Mouse (Mus musculus): ENCODE data around the gene Lztfl1.
"Not testable (repeated sequence)": the region's sequence is repeated elsewhere in the genome, so short reads cannot be mapped to it uniquely, and the experiment has no call there.

Gene Lztfl1

DNA sequence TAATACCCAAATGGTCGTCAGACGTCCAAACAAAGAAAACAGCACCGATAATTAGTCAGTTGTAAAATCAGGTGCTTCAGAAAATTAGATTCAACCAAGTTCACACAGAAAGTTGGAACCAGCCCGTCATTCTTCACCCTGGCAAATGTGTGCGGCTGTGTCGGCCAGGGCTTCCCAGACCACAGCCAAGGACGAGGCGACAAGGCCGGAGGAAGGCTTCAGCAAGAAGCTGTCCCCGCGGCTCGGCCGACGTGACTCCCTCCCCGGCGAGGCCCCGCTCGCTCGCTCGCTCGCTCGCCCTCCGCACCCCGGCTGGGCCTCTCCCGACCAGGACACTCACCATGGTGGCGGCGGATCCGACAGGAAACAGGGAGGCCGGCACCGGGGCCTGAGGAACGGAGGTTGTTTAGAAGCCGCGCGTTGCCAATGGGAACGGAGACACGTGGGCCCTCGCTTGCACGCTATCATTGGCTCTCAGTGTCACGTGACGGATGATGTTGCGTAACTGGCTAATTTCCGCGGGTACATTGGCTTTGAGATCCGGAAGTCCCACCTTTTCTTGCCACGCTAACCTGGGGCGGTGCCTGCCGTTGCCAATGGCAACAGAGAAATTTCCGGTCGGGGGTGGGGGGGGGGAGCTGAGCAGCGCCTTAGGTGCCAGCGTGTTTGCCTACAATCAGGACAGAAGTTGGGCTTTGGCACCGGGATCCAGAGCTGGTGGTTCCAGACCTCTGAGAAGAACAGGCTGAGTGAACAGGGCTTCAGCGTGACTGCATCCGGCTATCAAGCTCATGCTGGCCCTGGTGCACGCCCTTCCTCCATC is at the start of gene Lztfl1:
Lztfl1 (minus strand) TSS at position 512 of the 823 bp plus-strand sequence.
- in situ Hi-C loops (cut with MboI, MseI), result loop anchor here (10.0 kb wide), 1 partner anchor 47 kb away; no protein-coding TSS in a partner anchor

DNA sequence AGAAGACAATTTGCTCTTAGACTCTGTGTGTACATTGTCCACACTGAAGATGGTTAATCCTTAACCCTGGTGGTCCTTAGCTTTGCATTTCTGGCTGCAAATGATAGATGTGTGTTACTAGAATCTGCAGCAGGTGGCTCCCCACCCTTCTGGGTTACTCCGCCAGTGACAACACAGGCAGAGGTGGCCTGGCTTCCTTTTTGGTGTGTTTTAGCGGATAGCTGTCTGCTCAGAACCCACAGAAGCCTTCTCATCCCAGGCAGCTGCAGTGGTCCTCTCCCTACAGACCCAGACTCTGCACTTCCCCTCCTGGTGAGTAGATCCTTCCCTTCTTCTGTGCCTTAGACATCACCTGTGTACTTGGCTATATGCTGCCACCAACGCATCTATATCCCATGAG is 49.5 kb upstream of the Lztfl1 start:
- in situ Hi-C loops (cut with MboI, MseI), result loop anchor here (5.0 to 10.0 kb wide), 3 partner anchors 35 to 1542 kb away; partner anchors contain the start of gene Lztfl1

GRCm38 (mm10) chr9:123763771-123764170 is 46.3 kb upstream of the Lztfl1 start:
- in situ Hi-C loops (cut with MboI, MseI), result loop anchor here (10.0 kb wide), 2 partner anchors 49 to 1539 kb away; partner anchors contain the start of gene Lztfl1

GRCm38 (mm10) chr9:123762886-123763285 is 45.4 kb upstream of the Lztfl1 start:
- in situ Hi-C loops (cut with MboI, MseI), result loop anchor here (10.0 kb wide), 2 partner anchors 48 to 1538 kb away; partner anchors contain the start of gene Lztfl1

DNA sequence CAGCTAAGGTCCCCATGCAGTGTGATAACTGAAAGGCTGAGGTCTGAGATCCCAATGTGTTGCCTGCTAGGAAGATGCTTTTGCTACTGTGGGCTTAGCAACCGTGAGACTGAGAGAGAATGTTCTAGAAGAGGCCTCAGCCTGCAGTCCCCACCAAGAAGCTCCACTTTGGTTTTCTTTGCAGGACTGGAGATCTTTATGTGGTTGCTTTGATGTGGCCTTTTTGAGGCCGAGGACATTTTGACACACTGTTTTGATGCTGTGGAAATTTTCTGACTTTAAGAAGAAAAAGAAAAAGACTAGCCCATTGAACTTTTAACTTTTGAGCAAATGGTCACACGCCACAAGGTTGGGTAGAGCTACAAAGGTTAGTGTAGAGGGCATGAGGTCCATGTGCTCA is 43.3 kb upstream of the Lztfl1 start:
- in situ Hi-C loops (cut with MboI, MseI), result loop anchor here (10.0 kb wide), 2 partner anchors 46 to 1536 kb away; partner anchors contain the start of gene Lztfl1

- in situ Hi-C loops (cut with MboI, MseI), result no loop called here
Observed at GRCm38 (mm10) chr9:123758645-123759044, 41.1 kb upstream of the Lztfl1 start.

DNA sequence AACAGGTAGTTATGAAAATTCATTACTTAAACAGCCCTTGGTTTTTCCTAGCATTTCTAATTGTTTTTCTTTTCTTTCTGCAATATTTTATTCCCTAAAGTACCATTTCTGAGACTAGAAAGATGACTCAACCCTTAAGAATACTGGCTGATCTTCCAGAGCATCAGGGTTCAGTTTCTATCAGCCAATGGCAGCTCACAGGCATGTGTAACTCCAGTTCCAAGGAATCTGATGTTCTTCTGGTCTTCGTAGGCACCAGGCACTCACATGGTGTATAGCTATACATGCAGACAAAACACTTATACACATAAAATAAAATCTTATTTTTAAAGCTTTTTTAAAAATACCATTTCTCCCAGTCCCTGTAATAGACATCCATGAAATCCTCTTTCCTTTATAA is 40.7 kb upstream of the Lztfl1 start:
- in situ Hi-C loops (cut with MboI, MseI), result no loop called here

DNA sequence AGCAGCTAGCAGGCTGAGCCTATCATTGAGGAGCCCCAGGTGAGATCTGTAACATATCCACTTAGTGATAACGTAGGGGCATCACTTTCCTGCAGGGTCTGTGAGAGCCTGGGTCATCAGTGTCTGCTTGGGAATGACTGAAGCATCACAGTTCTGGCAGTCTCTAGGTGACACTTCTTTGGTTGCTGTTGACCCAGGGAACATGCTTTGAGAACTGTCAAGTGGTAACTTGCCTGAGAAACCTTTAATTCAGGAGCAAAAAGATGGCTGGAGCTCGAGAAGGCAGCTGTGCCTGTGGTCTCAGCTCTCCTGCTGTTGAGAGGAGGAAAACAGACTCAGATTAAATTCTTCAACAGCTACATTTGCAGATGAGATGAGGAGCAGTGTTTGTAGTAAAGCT is 39.8 kb upstream of the Lztfl1 start:
- in situ Hi-C loops (cut with MboI, MseI), result no loop called here

GRCm38 (mm10) chr9:123756752-123757151 is 39.3 kb upstream of the Lztfl1 start:
- in situ Hi-C loops (cut with MboI, MseI), result no loop called here

GRCm38 (mm10) chr9:123754333-123754732 is 36.8 kb upstream of the Lztfl1 start:
- in situ Hi-C loops (cut with MboI, MseI), result no loop called here

DNA sequence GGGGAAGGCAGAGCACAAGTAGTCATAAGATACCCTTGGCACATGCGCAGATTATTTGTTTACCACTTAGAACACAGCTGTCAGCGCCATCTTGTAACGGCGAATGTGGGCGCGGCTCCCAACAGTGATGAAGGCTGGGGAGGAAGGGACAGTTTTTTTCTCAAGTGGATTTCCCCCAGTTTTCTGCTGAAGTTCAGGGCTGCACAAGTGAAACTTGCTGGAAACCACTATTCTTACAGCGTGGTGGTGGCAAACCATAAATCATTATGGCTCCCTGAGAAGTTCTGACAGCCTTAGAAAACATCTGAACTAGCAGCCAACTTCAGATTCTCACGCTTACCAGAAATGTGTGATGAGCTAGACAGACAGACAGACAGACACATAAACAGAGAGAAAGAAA is 32.2 kb upstream of the Lztfl1 start:
- in situ Hi-C loops (cut with MboI, MseI), result not testable (repeated sequence)

DNA sequence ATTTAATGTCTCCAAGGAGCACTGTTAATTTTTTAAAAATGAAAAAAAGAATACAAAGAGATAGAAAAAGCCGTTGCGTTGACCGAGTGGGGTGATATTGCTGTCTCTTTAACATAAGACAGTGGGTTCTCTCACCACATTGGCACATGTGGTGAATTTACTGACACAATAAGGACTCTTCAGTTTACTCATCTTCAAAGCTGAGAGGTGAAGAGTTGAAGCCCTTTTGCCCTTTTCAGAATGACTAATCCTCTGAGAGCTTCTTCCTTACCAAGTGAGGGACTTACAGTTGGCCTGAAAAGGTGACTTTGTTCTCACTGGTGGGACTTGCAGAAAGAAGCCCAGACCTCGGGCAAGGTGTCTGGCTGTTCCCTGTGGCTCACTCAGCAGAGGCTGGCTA is 23.3 kb upstream of the Lztfl1 start:
- in situ Hi-C loops (cut with MboI, MseI), result no loop called here

DNA sequence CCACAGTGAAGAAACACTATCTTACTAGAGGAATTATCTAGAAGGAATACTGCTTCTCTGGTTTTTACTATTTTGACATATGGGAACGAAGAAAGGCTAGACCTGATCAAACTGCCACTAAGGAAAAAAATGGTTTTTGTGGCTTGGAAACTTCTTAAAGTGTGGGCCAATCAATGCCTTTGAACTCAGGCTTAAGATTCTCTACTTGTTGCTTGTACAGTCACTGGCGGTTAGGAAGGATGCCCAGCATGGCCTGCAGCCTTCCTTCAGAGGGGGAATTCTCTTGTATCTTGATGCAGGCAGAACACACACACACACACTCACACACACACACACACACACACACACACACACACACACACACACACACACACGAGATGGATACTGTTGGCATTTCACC is 16.6 kb upstream of the Lztfl1 start:
- in situ Hi-C loops (cut with MboI, MseI), result loop anchor here (5.0 kb wide), 1 partner anchor 33 kb away; no protein-coding TSS in a partner anchor

DNA sequence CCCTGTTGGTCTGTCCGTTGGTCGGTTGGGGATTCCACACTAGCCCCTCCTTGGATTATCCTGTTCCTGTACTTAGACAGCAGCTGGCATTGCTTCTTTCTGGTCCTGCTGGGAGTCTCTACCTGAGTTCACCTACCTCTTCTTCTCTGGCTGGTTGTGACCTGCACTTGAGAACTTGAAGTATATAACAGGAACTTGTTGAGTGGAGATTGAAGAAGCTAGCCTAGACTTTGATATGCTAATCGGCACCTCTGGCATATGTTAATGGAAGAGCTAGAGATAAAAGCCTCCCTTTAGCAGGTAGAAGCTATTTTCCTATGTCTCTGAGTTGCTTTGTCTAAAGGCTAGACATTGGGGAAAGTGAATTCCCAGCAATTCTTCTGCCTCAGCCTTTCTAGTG is 13.8 kb upstream of the Lztfl1 start:
- in situ Hi-C loops (cut with MboI, MseI), result loop anchor here (5.0 kb wide), 1 partner anchor 36 kb away; no protein-coding TSS in a partner anchor

- in situ Hi-C loops (cut with MboI, MseI), result loop anchor here (5.0 to 10.0 kb wide), 4 partner anchors 61 to 1088 kb away; no protein-coding TSS in a partner anchor
Observed at GRCm38 (mm10) chr9:123722737-123723493, 5.4 kb upstream of the Lztfl1 start.

DNA sequence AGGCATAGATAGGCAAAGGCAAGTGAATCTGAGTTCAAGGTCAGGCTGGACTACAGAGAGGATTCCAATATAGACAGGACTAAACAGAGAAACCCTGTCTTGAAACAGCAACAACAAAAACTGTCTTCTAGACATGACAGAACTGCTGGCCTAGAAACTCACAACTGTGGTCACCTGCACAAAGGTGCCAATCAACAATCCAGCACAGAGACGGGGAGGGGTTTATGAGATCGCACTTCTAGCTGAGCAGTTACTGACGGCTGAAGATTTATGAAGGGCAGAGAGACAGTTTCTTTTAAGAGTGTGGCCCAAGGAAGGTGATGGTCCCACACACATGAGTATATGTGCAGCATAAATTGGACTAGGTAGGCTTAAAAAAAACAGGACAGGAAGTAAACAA is 1.2 kb downstream of the Lztfl1 start:
- in situ Hi-C loops (cut with MboI, MseI), result loop anchor here (10.0 kb wide), 1 partner anchor 48 kb away; no protein-coding TSS in a partner anchor

DNA sequence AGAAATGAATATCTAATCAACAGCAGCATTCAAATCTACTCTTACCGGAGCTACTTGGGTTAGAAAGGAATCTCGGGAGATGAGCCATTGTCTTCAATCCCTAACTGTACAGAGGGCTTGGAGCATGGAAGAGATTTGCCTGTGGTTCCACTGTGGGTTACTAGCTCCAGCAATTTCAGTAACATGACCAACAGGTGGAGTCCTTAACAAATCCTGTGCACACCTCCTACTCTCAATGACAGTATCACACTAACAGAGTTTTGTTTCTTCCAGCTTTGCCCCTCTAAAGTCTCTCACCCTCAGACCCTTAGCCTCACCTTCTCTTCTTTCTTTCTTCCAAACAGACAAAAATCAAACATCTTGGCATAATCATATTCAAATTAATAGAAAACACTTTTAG is 4.4 kb downstream of the Lztfl1 start:
- in situ Hi-C loops (cut with MboI, MseI), result loop anchor here (10.0 kb wide), 1 partner anchor 52 kb away; no protein-coding TSS in a partner anchor

DNA sequence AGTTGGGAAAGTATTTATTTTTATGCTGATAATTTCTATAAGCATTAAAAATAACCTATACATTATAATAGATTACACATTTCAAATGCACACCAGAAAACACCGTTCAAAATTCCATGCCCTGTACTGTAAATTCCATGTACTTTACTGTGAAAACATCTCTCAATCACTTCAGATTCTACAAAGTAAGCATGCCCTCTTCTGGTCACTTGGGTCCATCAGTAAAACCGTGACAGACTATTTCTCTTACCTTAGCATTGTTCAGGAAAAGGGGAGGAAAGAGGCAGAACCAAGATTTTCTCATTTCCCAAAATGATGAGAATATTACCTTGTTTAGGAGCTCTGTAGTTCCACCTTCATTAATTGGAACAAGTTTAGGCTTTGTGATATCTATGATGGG is 8.3 kb downstream of the Lztfl1 start:
- in situ Hi-C loops (cut with MboI, MseI), result no loop called here

DNA sequence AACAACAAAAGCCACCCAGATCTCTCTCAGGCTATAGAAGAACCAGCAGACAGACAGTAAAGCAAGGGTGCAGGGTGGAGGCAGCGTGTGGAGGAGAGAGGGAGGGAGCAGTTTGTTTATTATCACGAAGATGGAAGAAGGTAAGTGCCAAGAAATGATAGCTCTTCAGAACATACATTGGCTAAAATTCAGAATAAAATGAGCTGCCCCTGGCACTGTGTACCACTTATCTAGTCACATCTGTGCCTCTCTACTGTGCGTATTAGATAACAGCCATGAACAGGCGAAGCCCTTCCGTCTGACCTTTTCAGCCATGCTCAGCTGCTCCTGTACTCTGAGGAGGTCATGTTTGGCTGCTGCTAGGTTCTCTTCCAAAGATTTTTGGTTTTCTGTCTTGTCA is 15.7 kb downstream of the Lztfl1 start:
- in situ Hi-C loops (cut with MboI, MseI), result no loop called here

DNA sequence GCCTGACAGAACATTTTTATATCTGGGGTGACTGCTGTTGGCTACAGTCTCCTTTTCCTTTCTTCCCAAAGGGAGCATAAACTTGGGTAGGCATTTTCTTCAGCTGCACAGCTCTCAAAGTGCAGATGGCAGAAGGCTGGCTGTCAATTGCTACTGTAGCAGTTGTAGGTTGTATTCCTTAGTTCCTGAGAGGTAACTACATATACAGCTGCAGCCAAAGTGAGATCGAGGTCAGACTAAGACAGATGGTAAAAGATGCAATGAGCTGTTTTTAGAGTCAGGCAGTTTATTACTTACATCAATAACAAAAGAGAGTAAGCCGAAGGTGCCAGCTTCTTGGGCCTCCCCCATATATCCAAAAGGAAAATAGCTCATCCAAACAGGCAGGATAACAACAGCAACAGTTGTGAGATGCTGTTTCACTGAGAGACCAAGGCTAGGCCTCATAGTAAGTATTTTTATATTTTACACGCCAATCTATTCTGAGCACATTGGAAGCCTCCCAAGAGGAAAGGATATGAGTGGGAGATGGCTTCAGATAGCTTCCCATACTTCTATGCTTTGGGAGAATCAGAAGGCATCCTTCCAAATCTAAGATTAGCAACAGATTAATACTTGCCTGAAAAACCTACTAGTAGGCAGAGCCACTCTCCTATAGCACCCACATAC is 21.7 kb downstream of the Lztfl1 start:
- in situ Hi-C loops (cut with MboI, MseI), result no loop called here

DNA sequence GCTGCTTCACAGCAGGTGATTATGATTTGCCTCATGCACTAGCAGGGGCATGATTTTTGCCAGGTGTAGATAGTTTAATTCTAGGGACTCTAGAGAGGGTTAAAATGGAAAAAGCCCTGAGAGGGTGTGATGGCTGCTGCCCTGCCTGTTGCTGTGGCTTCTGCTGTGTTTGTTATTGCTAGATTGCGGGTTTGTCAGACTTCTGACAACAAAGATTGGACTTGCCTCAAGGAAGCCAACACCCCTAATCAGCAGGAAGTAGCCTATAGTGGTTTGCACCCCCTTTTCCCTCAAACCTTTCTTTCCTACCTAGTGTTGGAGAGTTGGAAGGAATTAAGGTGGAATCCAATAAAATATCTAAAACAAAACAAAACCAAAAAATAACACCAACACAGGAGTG is 29.3 kb downstream of the Lztfl1 start:
- in situ Hi-C loops (cut with MboI, MseI), result no loop called here

GRCm38 (mm10) chr9:123686206-123686605 is 31.3 kb downstream of the Lztfl1 start:
- in situ Hi-C loops (cut with MboI, MseI), result no loop called here
